22 mouse cellular contexts compared by ENCODE assay signal in genomic region chr1:50045816-50046215, GRCm38 (mm10).
A peak's percentile ranks its signal among the peaks of the same experiment; 100 is the strongest.
DNase-seq lines count a peak whose midpoint lies in the region; ATAC-seq and TF ChIP-seq lines count a peak whose summit lies in the region.
"Had no signal": no experiment of that assay in that cellular context is flagged by ENCODE, and none has a peak within 500 bp of the region (broad histone marks: within the 10 kb centered on the region; RNA-seq: fewer than 3 reads in every experiment).

No protein-coding gene starts in this region.

- H3K36me3 ChIP-seq in intestine, embryonic 14.5 days (ENCODE audit: control insufficient read depth, insufficient read depth, low read length), result no peaks in the 10 kb centered on the region
- no peaks in the 10 kb centered on the region for H3K36me3 ChIP-seq in intestine, postnatal 0 days (ENCODE audit: control insufficient read depth, insufficient read depth)
- H3K36me3 ChIP-seq in stomach, embryonic 14.5 days (ENCODE audit: control insufficient read depth, insufficient read depth, low read length), result no peaks in the 10 kb centered on the region
- no peaks in the 10 kb centered on the region for H3K36me3 ChIP-seq in stomach, postnatal 0 days (ENCODE audit: control insufficient read depth, insufficient read depth, low read length)
- H3K36me3 ChIP-seq in intestine, embryonic 15.5 days, result no peaks in the 10 kb centered on the region
- H3K36me3 ChIP-seq in intestine, embryonic 16.5 days (ENCODE audit: control insufficient read depth, insufficient read depth, low read length), result no peaks in the 10 kb centered on the region
- no peaks in the 10 kb centered on the region for H3K36me3 ChIP-seq in midbrain, embryonic 15.5 days (replicated peaks)
- H3K36me3 ChIP-seq: G1E had no signal

- H3K4me3 ChIP-seq in intestine, embryonic 14.5 days (ENCODE audit: low read depth, low read length), result no peak overlapping the region
- H3K4me3 ChIP-seq in intestine, postnatal 0 days (ENCODE audit: low read depth, low read length), result no peak overlapping the region
- H3K4me3 ChIP-seq in stomach, embryonic 14.5 days (ENCODE audit: low read depth, low read length), result no peak overlapping the region
- H3K4me3 ChIP-seq in stomach, postnatal 0 days (ENCODE audit: low read depth, low read length), result no peak overlapping the region
- no peak overlapping the region for H3K4me3 ChIP-seq in intestine, embryonic 15.5 days (replicated peaks)
- H3K4me3 ChIP-seq in intestine, embryonic 16.5 days (ENCODE audit: low read length), result no peak overlapping the region
- H3K4me3 ChIP-seq in midbrain, embryonic 15.5 days, result no peak overlapping the region

- TF ChIP-seq EP300 in stomach, postnatal 0 days (optimal IDR thresholded peaks at IDR 0.05), result no peak

- no peaks in the 10 kb centered on the region for H3K27me3 ChIP-seq in intestine, embryonic 14.5 days (replicated peaks; ENCODE audit: control insufficient read depth, insufficient read depth, low read length)
- H3K27me3 ChIP-seq in intestine, postnatal 0 days (replicated peaks; ENCODE audit: control insufficient read depth, insufficient read depth, low read length), result no peaks in the 10 kb centered on the region
- no peaks in the 10 kb centered on the region for H3K27me3 ChIP-seq in stomach, embryonic 14.5 days (ENCODE audit: control insufficient read depth, insufficient read depth, low read length)
- no peaks in the 10 kb centered on the region for H3K27me3 ChIP-seq in stomach, postnatal 0 days (ENCODE audit: control insufficient read depth, insufficient read depth, low read length)
- no peaks in the 10 kb centered on the region for H3K27me3 ChIP-seq in intestine, embryonic 15.5 days (replicated peaks)
- no peaks in the 10 kb centered on the region for H3K27me3 ChIP-seq in intestine, embryonic 16.5 days (replicated peaks; ENCODE audit: control insufficient read depth, insufficient read depth, low read length)
- H3K27me3 ChIP-seq in midbrain, embryonic 15.5 days (replicated peaks), result no peaks in the 10 kb centered on the region
- H3K27me3 ChIP-seq: CH12.LX had no signal

- no peak overlapping the region for H3K9ac ChIP-seq in intestine, embryonic 14.5 days (ENCODE audit: low read length)
- H3K9ac ChIP-seq in intestine, postnatal 0 days (ENCODE audit: low read depth, low read length), result no peak overlapping the region
- H3K9ac ChIP-seq in stomach, embryonic 14.5 days (replicated peaks; ENCODE audit: low read depth, low read length), result no peak overlapping the region
- no peak overlapping the region for H3K9ac ChIP-seq in stomach, postnatal 0 days (ENCODE audit: low read length)
- no peak overlapping the region for H3K9ac ChIP-seq in intestine, embryonic 15.5 days
- no peak overlapping the region for H3K9ac ChIP-seq in intestine, embryonic 16.5 days (ENCODE audit: low read depth, low read length)
- no peak overlapping the region for H3K9ac ChIP-seq in midbrain, embryonic 15.5 days

- no peak for DNase-seq in intestine, embryonic 14.5 days (ENCODE audit: low spot score)
- DNase-seq in stomach, postnatal 0 days (ENCODE audit: low spot score), result no peak
- no peak for DNase-seq in cerebellum, postnatal 10 days
- DNase-seq: adrenal gland, adult 2 months; adrenal gland, adult 8-10 months; adrenal gland, postnatal 10 days; adrenal gland, postnatal 14 days; adrenal gland, postnatal 25 days; adrenal gland, postnatal 36 days; B cell, adult 2 months; cerebellum, adult 11 months; cerebellum, adult 11-12 months had no signal

- no peaks in the 10 kb centered on the region for H3K9me3 ChIP-seq in intestine, embryonic 14.5 days (ENCODE audit: control insufficient read depth, low read length)
- H3K9me3 ChIP-seq in intestine, postnatal 0 days (ENCODE audit: control insufficient read depth), result no peaks in the 10 kb centered on the region
- no peaks in the 10 kb centered on the region for H3K9me3 ChIP-seq in stomach, embryonic 14.5 days (ENCODE audit: control insufficient read depth, low read depth, low read length)
- no peaks in the 10 kb centered on the region for H3K9me3 ChIP-seq in stomach, postnatal 0 days (ENCODE audit: control insufficient read depth, low read length)
- H3K9me3 ChIP-seq in intestine, embryonic 15.5 days, result no peaks in the 10 kb centered on the region
- H3K9me3 ChIP-seq in intestine, embryonic 16.5 days (ENCODE audit: control insufficient read depth, low read length), result no peaks in the 10 kb centered on the region
- no peaks in the 10 kb centered on the region for H3K9me3 ChIP-seq in midbrain, embryonic 15.5 days
- H3K9me3 ChIP-seq: G1E had no signal

- H3K4me1 ChIP-seq in intestine, embryonic 14.5 days (replicated peaks; ENCODE audit: control insufficient read depth, insufficient read depth, low read length), result no peaks in the 10 kb centered on the region
- H3K4me1 ChIP-seq in intestine, postnatal 0 days (replicated peaks; ENCODE audit: control insufficient read depth, insufficient read depth, low read length), result no peaks in the 10 kb centered on the region
- no peaks in the 10 kb centered on the region for H3K4me1 ChIP-seq in stomach, embryonic 14.5 days (ENCODE audit: control insufficient read depth, insufficient read depth, low read length)
- no peaks in the 10 kb centered on the region for H3K4me1 ChIP-seq in stomach, postnatal 0 days (replicated peaks; ENCODE audit: control insufficient read depth, insufficient read depth)
- H3K4me1 ChIP-seq in intestine, embryonic 15.5 days (replicated peaks), result no peaks in the 10 kb centered on the region
- no peaks in the 10 kb centered on the region for H3K4me1 ChIP-seq in intestine, embryonic 16.5 days (ENCODE audit: control insufficient read depth, insufficient read depth, low read length)
- H3K4me1 ChIP-seq in midbrain, embryonic 15.5 days, result no peaks in the 10 kb centered on the region

- ATAC-seq in intestine, embryonic 14.5 days (replicated peaks; ENCODE audit: low FRiP score, low TSS enrichment, low read depth), result peak; percentile 93
- ATAC-seq in intestine, postnatal 0 days, result no peak
- peak; percentile 75 for ATAC-seq in stomach, embryonic 14.5 days (ENCODE audit: insufficient number of reproducible peaks, insufficient read depth, low FRiP score, low read depth)
- no peak for ATAC-seq in stomach, postnatal 0 days (ENCODE audit: low FRiP score, low TSS enrichment)
- peak; percentile 93 for ATAC-seq in intestine, embryonic 15.5 days
- peak; percentile 93 for ATAC-seq in intestine, embryonic 16.5 days
- no peak for ATAC-seq in midbrain, embryonic 15.5 days (replicated peaks)
- ATAC-seq: activated CD4-positive, CD25-positive, alpha-beta regulatory T cell, adult 4 months; CD4-positive, CD25-positive, alpha-beta regulatory T cell, adult 4 months; Patski had no signal

- TF ChIP-seq CTCF in intestine, postnatal 0 days (IDR thresholded peaks at IDR 0.05; ENCODE audit: low read depth), result no peak
- no peak for TF ChIP-seq CTCF in stomach, postnatal 0 days (IDR thresholded peaks at IDR 0.05; ENCODE audit: low read depth)

- no peak overlapping the region for H3K4me2 ChIP-seq in intestine, embryonic 14.5 days (ENCODE audit: low read length)
- no peak overlapping the region for H3K4me2 ChIP-seq in intestine, postnatal 0 days (replicated peaks; ENCODE audit: low read depth)
- H3K4me2 ChIP-seq in stomach, embryonic 14.5 days (replicated peaks; ENCODE audit: low read depth, low read length), result no peak overlapping the region
- no peak overlapping the region for H3K4me2 ChIP-seq in stomach, postnatal 0 days (replicated peaks; ENCODE audit: low read depth)
- no peak overlapping the region for H3K4me2 ChIP-seq in intestine, embryonic 15.5 days (replicated peaks)
- H3K4me2 ChIP-seq in intestine, embryonic 16.5 days (ENCODE audit: low read depth, low read length), result no peak overlapping the region
- H3K4me2 ChIP-seq in midbrain, embryonic 15.5 days, result no peak overlapping the region

- no peak overlapping the region for H3K27ac ChIP-seq in intestine, embryonic 14.5 days (ENCODE audit: low read depth)
- no peak overlapping the region for H3K27ac ChIP-seq in intestine, postnatal 0 days (ENCODE audit: low read depth, low read length)
- no peak overlapping the region for H3K27ac ChIP-seq in stomach, embryonic 14.5 days (ENCODE audit: low read length)
- no peak overlapping the region for H3K27ac ChIP-seq in stomach, postnatal 0 days (replicated peaks)
- H3K27ac ChIP-seq in intestine, embryonic 15.5 days, result no peak overlapping the region
- no peak overlapping the region for H3K27ac ChIP-seq in intestine, embryonic 16.5 days (ENCODE audit: low read length)
- H3K27ac ChIP-seq in midbrain, embryonic 15.5 days, result no peak overlapping the region

Comparison
In these comparisons a context has a peak if more than half of its experiments do, and no peak if none do; other contexts are left out.
1. ATAC-seq: peak in intestine, embryonic 14.5 days (single experiment), stomach, embryonic 14.5 days (single experiment), intestine, embryonic 15.5 days (single experiment) and intestine, embryonic 16.5 days (single experiment); none in intestine, postnatal 0 days (single experiment), stomach, postnatal 0 days (single experiment) and midbrain, embryonic 15.5 days (single experiment).